Mouse (Mus musculus) stomach, postnatal 0 days (tissue): ENCODE measurements at regions not wholly inside any gene's neighbourhood (a gene's known extent, or its start where the extent isn't known, plus 50 kb on each side); places are given as distances from the start of the nearest gene placed in this dataset.

Experiments used
- CTCF ChIP-seq: IDR thresholded peaks from 2 replicates; pipeline ENCODE4 v1.5.1; 2016; ENCODE audit warnings: antibody characterized with exemption, low read depth, mild to moderate bottlenecking, moderate library complexity
- EP300 ChIP-seq: optimal IDR thresholded peaks from 2 replicates; pipeline ENCODE3; 2016; ENCODE audit warnings: antibody characterized with exemption

GRCm38 (mm10) chr12:39047126-39047525, 267.9 kb downstream of the Etv1 start:
- TF ChIP-seq EP300 (no peak), CTCF (no peak)
